Mouse (Mus musculus): ENCODE results near the gene Capza2. TPM values are rescaled to one million over a fixed set of nuclear protein-coding genes. Genes with fewer than 3 reads are reported as not detected.
"Not testable (repeated sequence)": the region's sequence is repeated elsewhere in the genome, so short reads cannot be mapped to it uniquely, and the experiment has no call there.

The Capza2 gene
- polyA plus RNA-seq, 1 experiment from 2014 or later = 259 TPM

DNA sequence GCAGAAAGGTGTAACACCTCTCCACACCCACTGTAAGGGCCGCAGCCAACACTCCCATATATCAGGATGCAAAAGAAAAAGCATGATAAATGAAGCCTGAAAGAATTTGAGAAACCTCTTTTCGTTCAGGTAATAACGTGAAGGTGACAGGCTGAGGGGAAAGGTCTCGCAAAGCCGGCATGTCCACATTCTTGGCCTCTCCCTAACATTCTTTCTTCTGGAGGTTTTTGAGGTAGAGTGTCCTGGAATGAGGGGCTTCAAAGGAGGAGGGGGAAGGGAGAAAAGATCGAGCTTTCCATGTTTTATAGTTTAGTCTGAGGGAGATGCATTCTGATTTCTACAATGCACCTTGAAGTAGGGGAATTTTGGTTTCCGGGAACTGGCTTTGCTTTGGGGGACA is 56.6 kb downstream of the Capza2 start, which contains the start of gene St7:
St7 (plus strand) TSS at position 287 of the 400 bp plus-strand sequence.
- peak within 1 kb of the TSS; percentile 81 for H3K4me2 ChIP-seq (ENCODE audit: low read depth)
- H3K4me1 ChIP-seq (ENCODE audit: control insufficient read depth, insufficient read depth, low read length) = no peaks in the 10 kb centered on the region
- peak within 1 kb of the TSS; percentile 76 for H3K27ac ChIP-seq (ENCODE audit: low read depth, low read length)
- ATAC-seq (ENCODE audit: insufficient read depth, low FRiP score, low TSS enrichment) (no peak), DNase-seq (ENCODE audit: low spot score) (no peak)
- peak within 1 kb of the TSS; percentile 80 for H3K4me3 ChIP-seq (ENCODE audit: low read depth, low read length)
- H3K9ac ChIP-seq (ENCODE audit: low read length) = peak within 1 kb of the TSS; percentile 89
- H3K9me3 ChIP-seq (ENCODE audit: control insufficient read depth, low read length) = no peaks in the 10 kb centered on the region
- no peaks in the 10 kb centered on the region for H3K36me3 ChIP-seq (ENCODE audit: control insufficient read depth, insufficient read depth, low read length)
- no peaks in the 10 kb centered on the region for H3K27me3 ChIP-seq (ENCODE audit: control insufficient read depth, insufficient read depth, low read length)
- WGBS = 81% methylated on average over 7 of the region's 7 CpGs

DNA sequence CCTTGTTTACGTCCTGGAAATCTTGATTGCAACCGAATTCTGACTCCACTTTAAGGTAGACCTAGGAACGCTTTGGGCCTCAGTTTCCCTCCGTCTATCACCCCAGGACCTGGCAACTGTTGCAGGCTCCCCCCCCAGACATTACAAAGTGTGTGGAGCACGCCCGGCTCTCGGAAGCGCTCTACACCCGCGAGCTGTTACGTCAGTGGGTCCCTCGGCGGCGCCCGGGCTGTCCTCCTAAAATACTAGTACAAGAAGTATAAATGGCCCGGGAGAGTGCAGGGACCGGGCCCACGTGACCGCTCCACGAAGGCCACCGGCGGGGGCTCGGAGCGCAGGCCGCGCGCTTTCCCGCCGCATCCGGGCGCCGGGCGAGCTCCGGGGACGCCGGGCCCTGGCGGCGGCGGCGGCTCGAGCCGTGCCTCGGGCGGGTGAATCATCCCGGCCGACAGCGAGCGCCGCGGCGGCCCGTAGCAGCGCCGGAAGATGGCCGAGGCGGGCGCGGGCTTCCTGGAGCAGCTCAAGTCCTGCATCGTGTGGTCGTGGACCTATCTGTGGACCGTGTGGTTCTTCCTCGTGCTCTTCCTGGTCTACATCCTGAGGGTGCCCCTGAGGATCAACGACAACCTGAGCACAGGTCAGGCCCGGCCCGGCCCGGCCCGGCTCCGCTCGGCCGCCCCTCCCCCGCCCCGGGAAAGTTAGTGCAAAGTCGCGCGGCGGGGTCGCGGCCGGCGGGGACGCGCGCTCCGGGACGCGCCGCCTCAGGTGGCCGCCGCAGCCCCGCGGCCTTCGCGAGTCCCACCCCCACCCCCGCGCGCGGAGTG is 57.9 kb downstream of the Capza2 start:
- H3K9me3 ChIP-seq (ENCODE audit: control insufficient read depth, low read length) = no peaks in the 10 kb centered on the region
- peak overlapping the region; percentile 89 for H3K9ac ChIP-seq (ENCODE audit: low read length)
- no peaks in the 10 kb centered on the region for H3K27me3 ChIP-seq (ENCODE audit: control insufficient read depth, insufficient read depth, low read length)
- H3K4me3 ChIP-seq (ENCODE audit: low read depth, low read length) = peak overlapping the region; percentile 80
- ATAC-seq (ENCODE audit: insufficient read depth, low FRiP score, low TSS enrichment) (peak; percentile 88), DNase-seq (ENCODE audit: low spot score) (peak; percentile 66)
- WGBS = under 1% methylated on average over 49 of the region's 97 CpGs
- peak overlapping the region; percentile 76 for H3K27ac ChIP-seq (ENCODE audit: low read depth, low read length)
- peak overlapping the region; percentile 81 for H3K4me2 ChIP-seq (ENCODE audit: low read depth)
- no peaks in the 10 kb centered on the region for H3K36me3 ChIP-seq (ENCODE audit: control insufficient read depth, insufficient read depth, low read length)
- H3K4me1 ChIP-seq (ENCODE audit: control insufficient read depth, insufficient read depth, low read length) = no peaks in the 10 kb centered on the region

DNA sequence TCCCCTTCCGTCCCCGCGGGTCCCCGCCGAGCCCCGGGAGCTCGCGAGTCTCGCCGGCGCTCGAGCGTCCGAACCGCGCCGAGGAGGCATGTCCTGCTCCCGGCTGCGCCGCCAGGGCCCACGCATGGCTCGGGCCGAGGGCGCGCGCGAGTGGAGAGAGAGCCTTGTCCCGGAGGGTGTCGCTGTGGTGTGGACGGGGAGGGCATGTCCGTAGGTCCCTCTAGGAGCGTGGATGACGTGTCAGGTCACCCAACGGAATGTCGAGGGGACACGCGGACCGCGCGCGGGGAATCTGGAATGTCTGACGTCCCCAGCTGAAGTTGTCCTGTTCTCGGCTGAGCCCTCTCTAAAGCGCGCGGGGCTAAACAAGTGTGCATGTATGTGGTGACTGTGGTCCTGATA is 58.5 kb downstream of the Capza2 start:
- peak overlapping the region; percentile 89 for H3K9ac ChIP-seq (ENCODE audit: low read length)
- H3K27me3 ChIP-seq (ENCODE audit: control insufficient read depth, insufficient read depth, low read length) = no peaks in the 10 kb centered on the region
- DNase-seq (ENCODE audit: low spot score) = peak; percentile 75
- H3K27ac ChIP-seq (ENCODE audit: low read depth, low read length) = peak overlapping the region; percentile 76
- no peaks in the 10 kb centered on the region for H3K36me3 ChIP-seq (ENCODE audit: control insufficient read depth, insufficient read depth, low read length)
- no peaks in the 10 kb centered on the region for H3K9me3 ChIP-seq (ENCODE audit: control insufficient read depth, low read length)
- peak; percentile 77 for ATAC-seq (ENCODE audit: insufficient read depth, low FRiP score, low TSS enrichment)
- H3K4me3 ChIP-seq (ENCODE audit: low read depth, low read length) = peak overlapping the region; percentile 80
- no peaks in the 10 kb centered on the region for H3K4me1 ChIP-seq (ENCODE audit: control insufficient read depth, insufficient read depth, low read length)
- peak overlapping the region; percentile 81 for H3K4me2 ChIP-seq (ENCODE audit: low read depth)
- WGBS = under 1% methylated on average over 29 of the region's 46 CpGs

DNA sequence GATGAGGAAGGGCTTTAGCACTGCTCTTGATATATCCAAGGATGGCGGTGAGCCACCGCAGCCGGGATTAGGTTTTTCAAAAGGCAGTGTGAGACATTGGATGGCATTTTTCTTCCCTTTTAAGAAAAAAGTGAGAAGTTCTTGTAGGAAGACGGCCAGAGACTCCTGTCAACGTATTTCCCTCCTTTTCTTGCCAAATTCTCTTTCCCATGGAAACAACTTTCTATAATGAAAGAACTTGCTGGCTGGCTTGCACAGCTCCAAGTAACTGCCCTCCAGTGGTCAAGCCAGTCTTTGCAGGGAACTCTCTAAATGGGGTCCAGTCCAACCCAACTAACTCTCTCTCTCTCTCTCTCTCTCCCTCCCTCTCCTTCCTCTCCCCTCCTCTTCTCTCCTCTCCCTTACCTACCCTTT is 60.3 kb downstream of the Capza2 start:
- no peak overlapping the region for H3K27ac ChIP-seq (ENCODE audit: low read depth, low read length)
- ATAC-seq (ENCODE audit: insufficient read depth, low FRiP score, low TSS enrichment) = no peak
- peak; percentile 51 for DNase-seq (ENCODE audit: low spot score)
- no peaks in the 10 kb centered on the region for H3K36me3 ChIP-seq (ENCODE audit: control insufficient read depth, insufficient read depth, low read length)
- H3K4me3 ChIP-seq (ENCODE audit: low read depth, low read length) = no peak overlapping the region
- no peaks in the 10 kb centered on the region for H3K4me1 ChIP-seq (ENCODE audit: control insufficient read depth, insufficient read depth, low read length)
- no peak overlapping the region for H3K4me2 ChIP-seq (ENCODE audit: low read depth)
- no peaks in the 10 kb centered on the region for H3K27me3 ChIP-seq (ENCODE audit: control insufficient read depth, insufficient read depth, low read length)
- whole genome bisulfite sequencing = 57% methylated on average over 5 of the region's 5 CpGs
- H3K9ac ChIP-seq (ENCODE audit: low read length) = no peak overlapping the region
- no peaks in the 10 kb centered on the region for H3K9me3 ChIP-seq (ENCODE audit: control insufficient read depth, low read length)

DNA sequence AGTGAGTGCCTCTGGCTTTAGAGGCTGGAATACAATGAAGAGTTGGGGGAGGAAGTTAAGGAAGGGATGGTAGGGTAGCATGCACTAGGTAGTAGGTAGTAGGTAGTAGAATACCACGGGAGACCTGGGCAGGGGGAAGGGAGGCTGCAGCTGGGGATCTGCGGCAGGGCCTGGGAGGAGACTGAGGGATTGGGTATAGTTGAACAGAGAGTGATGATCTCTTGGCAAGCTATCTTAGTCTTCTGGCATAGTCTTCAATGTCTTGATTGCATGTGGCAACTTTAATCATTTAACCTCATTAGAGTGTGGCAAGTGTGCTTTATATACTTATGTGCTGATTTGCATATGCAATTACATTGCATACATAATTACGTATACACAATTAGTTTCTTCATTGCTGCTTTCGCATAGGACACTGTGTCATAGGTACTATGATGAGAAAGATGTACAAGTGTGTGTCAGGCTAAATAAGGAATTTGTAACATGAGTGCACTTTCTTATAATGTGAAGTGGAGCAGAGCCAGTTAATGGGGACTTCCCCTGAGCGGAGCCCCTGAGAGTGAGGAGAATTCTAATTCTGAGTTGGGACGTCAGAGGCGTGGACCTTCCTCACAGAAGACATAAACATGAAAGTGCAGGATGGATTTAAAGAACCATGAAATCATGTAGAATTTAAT is 65.0 kb downstream of the Capza2 start:
- ATAC-seq (ENCODE audit: insufficient read depth, low FRiP score, low TSS enrichment) (no peak), DNase-seq (ENCODE audit: low spot score) (no peak)
- no peaks in the 10 kb centered on the region for H3K36me3 ChIP-seq (ENCODE audit: control insufficient read depth, insufficient read depth, low read length)
- H3K4me1 ChIP-seq (ENCODE audit: control insufficient read depth, insufficient read depth, low read length) = no peaks in the 10 kb centered on the region
- H3K4me2 ChIP-seq (ENCODE audit: low read depth) = no peak overlapping the region
- H3K9me3 ChIP-seq (ENCODE audit: control insufficient read depth, low read length) = no peaks in the 10 kb centered on the region
- H3K9ac ChIP-seq (ENCODE audit: low read length) = no peak overlapping the region
- no peak overlapping the region for H3K27ac ChIP-seq (ENCODE audit: low read depth, low read length)
- H3K27me3 ChIP-seq (ENCODE audit: control insufficient read depth, insufficient read depth, low read length) = no peaks in the 10 kb centered on the region
- WGBS = 71% methylated on average over 7 of the region's 7 CpGs
- H3K4me3 ChIP-seq (ENCODE audit: low read depth, low read length) = no peak overlapping the region

DNA sequence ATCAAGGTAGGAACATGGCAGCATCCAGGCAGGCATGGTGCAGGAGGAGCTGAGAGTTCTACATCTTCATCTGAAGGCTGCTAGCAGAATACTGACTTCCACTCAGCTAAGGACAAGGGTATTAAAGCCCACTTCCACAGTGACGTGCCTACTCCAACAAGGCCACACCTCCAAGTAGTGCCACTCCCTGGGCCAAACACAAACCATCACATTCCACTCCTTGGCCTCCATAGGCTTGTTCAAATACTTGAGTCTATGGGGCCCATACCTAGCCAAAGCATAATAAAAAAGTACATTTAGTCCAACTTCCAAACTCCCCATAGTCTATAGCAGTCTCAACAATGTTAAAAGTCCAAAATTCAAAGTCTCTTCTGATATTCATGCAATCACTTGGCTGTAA is 68.0 kb downstream of the Capza2 start:
- not testable (repeated sequence) for ATAC-seq (ENCODE audit: insufficient read depth, low FRiP score, low TSS enrichment)

DNA sequence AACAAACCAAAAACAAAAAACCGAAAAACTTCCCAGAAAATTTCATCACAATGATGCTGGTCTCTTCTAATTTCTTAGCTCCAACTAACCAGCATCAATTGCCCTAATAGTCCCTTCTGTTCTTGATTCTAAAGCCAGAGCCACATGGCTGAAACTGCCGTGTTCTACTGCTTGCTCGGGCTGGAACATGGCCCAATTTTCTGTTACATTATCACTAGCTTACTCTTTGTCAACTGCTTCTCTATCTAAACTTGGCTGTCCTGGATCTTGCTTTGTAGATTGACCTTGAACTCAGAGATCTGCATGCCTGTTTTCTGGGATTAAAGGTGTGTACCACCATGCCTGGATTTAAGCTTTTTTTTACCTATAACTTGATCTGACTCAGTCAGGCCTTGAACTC is 69.9 kb downstream of the Capza2 start:
- Histone ChIP-seq H3K9ac (ENCODE audit: low read length) (no peak overlapping the region), H3K27ac (ENCODE audit: low read depth, low read length) (no peak overlapping the region), H3K36me3 (ENCODE audit: control insufficient read depth, insufficient read depth, low read length) (no peaks in the 10 kb centered on the region), H3K9me3 (ENCODE audit: control insufficient read depth, low read length) (no peaks in the 10 kb centered on the region), H3K4me3 (ENCODE audit: low read depth, low read length) (no peak overlapping the region), H3K27me3 (ENCODE audit: control insufficient read depth, insufficient read depth, low read length) (no peaks in the 10 kb centered on the region), H3K4me1 (ENCODE audit: control insufficient read depth, insufficient read depth, low read length) (no peaks in the 10 kb centered on the region), H3K4me2 (ENCODE audit: low read depth) (no peak overlapping the region)
- WGBS = 94% methylated on average over 3 of the region's 3 CpGs
- no peak for DNase-seq (ENCODE audit: low spot score)
- no peak for ATAC-seq (ENCODE audit: insufficient read depth, low FRiP score, low TSS enrichment)

More for the DNA sequence above, 68.0 kb downstream of the Capza2 start:
- H3K4me1 ChIP-seq (ENCODE audit: control insufficient read depth, insufficient read depth, low read length); H3K4me3 ChIP-seq (ENCODE audit: low read depth, low read length); H3K27me3 ChIP-seq (ENCODE audit: control insufficient read depth, insufficient read depth, low read length); H3K27ac ChIP-seq (ENCODE audit: low read depth, low read length); DNase-seq (ENCODE audit: low spot score); H3K9me3 ChIP-seq (ENCODE audit: control insufficient read depth, low read length); H3K36me3 ChIP-seq (ENCODE audit: control insufficient read depth, insufficient read depth, low read length); H3K4me2 ChIP-seq (ENCODE audit: low read depth); H3K9ac ChIP-seq (ENCODE audit: low read length): not testable (repeated sequence)
- WGBS = 75% methylated on average over 1 of the region's 1 CpGs

Measured in neural tube, embryonic 11.5 days (tissue).